ENCODE assay signal across 1 mouse cellular context in genomic region chr17:45698368-45698767, GRCm38 (mm10).
TF ChIP-seq lines count a peak whose summit lies in the region.

No protein-coding gene starts in this region.

TF ChIP-seq in MEL, 35 proteins besides CTCF, POLR2A, EP300 and RAD21 (continued from another document):
- no peak for TF ChIP-seq USF1 (IDR thresholded peaks at IDR 0.05; ENCODE audit: low read depth, low read length)
- no peak for TF ChIP-seq ZMIZ1 (IDR thresholded peaks at IDR 0.05; ENCODE audit: low read depth, low read length)
- TF ChIP-seq USF2 (IDR thresholded peaks at IDR 0.05; ENCODE audit: borderline replicate concordance in 1 of 2, insufficient read depth in 1 of 2, low read depth in 1 of 2, low read length in 2 of 2): no peak
- no peak for TF ChIP-seq E2F4 (IDR thresholded peaks at IDR 0.05; ENCODE audit: borderline replicate concordance, low read depth, low read length)
- no peak for TF ChIP-seq BHLHE40 (IDR thresholded peaks at IDR 0.05; ENCODE audit: borderline replicate concordance, low read depth, low read length)
- no peak for TF ChIP-seq MAFK (IDR thresholded peaks at IDR 0.05; ENCODE audit: borderline replicate concordance, low read depth, low read length)
TF ChIP-seq in MEL: peak in this region for 0.
